Mouse (Mus musculus): ENCODE measurements around the gene Fkbp14. TPM values are rescaled to one million over a fixed set of nuclear protein-coding genes. Genes with fewer than 3 reads are reported as not detected.
A peak's percentile ranks its signal among the peaks of the same experiment; 100 is the strongest.

Fkbp14 gene
- 1 to 10 TPM; 7.6 to 8.4 TPM for total RNA-seq (2021)
- long read RNA-seq, experiment 1, partial matches to known transcripts, result 0 of 4 reads
- long read RNA-seq, experiment 1, other reads (novel, unspliced or antisense), result 0 of 4 reads
- long read RNA-seq, experiment 2, transcript Fkbp14-201 (4 exons, 2,694 nt), result major isoform, 7 of 8 reads
- long read RNA-seq, experiment 2, partial matches to known transcripts, result 0 of 8 reads
- long read RNA-seq, experiment 2, other reads (novel, unspliced or antisense), result 1 of 8 reads

- no peak for DNase-seq
These were observed at the start of gene Fkbp14 for GRCm38 (mm10) chr6:54597208-54597607. TSS of gene Fkbp14 (minus strand) at chr6:54597308.

GRCm38 (mm10) chr6:54643181-54643580 lies 46.1 kb upstream of the Fkbp14 start:
- no peak for DNase-seq

GRCm38 (mm10) chr6:54641953-54642352 lies 44.8 kb upstream of the Fkbp14 start:
- DNase-seq, result no peak

DNA sequence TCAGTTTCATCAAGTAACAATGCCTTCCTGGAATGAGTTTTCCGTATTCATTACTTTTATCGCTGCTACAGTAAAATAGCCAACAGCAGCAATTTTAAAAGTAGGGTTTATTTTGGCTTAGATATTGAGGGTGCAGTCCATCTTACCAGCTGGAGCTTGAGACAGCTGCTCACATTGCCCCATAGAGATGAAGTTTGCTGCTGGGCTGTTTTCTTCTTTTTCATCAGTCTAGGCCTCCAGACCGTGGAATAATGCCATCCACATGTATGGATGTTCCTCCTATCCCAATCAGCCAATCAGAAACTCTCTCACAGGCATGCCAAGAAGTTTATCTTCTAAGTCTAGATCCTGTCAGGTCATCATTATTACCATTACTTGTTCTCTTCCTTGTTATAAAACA lies 42.8 kb upstream of the Fkbp14 start:
- DNase-seq, result no peak

DNA sequence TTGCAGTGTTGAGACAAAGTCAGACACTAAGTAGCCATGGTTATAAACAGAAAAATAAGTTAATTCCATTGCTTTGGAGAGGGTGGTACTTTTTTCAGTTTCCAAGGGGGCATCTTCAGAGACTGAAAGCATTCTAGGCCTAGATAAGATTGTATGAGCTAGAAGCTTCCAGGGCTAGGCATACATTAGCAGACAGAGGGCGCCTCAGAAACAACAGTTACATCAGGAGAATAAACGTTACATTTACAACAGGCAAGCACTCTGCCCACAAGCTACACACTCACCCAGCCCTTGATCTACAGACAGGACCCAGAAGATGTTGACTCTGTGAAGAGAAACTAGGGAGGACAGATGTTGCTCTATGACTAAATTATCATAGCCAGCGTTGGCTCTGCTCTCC lies 34.4 kb upstream of the Fkbp14 start:
- no peak for DNase-seq

DNA sequence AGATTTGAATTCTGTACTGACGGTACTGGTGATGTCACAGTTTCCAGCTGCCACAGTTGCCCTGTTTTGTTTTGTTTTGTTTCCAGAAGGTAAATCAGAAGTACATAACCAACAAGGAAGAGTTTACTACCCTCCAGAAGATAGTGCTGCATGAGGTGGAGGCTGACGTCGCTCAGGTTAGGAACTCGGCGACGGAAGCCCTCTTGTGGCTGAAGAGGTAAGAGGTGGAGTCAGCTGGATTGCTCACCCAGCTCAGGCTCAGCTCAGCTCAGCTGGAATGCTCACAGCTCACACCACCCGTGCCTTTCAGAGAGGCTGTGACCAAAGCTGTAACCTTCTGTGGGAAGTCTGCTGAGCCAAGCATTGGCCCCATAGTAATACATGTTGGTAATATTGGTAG lies 32.6 kb upstream of the Fkbp14 start:
- no peak for DNase-seq

DNA sequence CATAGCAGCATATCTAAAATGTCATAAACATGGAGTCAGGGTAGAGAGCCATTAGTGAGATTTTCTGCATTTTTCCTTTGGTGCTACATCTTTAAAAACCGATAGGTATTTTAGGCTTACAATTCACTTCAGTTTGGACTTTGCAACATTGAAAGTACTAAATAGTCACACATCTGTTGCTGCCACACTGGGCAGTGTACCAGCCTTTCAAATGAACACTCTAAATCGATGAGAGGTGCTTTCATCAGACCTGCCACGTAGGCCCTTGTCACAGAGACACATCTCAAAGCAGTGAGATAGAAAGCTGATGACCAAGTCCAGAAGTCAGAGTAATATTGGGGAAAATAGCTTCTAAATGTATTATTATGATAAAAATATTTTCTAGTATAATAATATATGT lies 31.3 kb upstream of the Fkbp14 start:
- DNase-seq, result no peak

GRCm38 (mm10) chr6:54620357-54620756 lies 23.2 kb upstream of the Fkbp14 start:
- no peak for DNase-seq

DNA sequence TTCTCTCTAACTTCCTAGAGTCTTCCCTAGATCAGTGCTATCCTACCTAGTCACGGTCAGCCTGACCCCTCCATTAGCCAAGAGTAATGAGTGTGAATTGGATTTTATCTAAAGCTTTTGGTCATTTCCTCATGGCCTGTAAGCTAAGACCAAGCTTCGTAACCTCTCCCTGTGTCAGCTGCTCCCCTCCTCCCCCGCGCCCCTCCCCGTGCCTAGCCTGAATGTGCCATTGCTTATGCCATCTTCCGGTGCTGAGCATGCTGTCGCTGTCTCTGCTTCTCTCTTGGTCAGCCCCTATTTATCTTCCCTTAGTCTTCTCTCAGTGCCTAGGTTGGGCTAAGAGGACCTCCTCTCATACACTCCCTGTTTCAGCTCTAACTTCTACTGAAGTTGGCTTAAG lies 22.4 kb upstream of the Fkbp14 start:
- DNase-seq, result no peak

DNA sequence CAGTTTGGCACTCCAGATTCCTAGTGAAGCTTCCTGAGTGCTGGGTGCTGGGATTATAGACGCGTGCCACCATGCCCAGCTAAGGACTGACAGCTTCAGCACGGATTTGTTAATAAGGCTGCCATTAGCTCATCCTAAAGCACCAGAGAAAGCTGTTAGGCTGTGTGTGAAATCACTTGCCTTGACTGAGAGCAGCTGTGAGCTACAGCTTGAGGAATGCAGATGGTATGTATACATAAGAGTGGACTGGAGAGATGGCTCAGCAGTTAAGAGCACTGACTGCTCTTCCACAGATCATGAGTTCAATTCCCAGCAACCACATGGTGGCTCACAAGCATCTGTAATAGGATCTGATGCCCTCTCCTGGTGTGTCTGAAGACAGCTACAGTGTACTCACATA lies 20.3 kb upstream of the Fkbp14 start:
- no peak for DNase-seq

DNA sequence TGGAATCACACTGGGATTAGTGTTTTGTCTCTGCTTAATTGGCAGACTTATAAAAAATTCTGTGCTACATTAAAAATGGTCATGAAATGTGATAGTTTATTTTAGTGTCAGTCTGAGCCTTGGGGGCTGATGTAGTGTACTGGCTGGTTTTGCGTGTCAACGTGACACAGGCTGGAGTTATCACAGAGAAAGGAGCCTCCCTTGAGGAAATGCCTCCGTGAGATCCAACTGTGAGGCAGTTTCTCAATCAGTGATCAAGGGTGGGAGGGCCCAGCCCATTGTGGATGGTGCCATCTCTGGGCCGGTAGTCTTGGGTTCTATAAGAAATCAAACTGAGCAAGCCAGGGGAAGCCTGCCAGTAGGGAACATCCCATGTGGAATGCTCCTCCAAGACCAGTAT lies 9.1 kb upstream of the Fkbp14 start:
- DNase-seq, result peak; percentile 7

DNA sequence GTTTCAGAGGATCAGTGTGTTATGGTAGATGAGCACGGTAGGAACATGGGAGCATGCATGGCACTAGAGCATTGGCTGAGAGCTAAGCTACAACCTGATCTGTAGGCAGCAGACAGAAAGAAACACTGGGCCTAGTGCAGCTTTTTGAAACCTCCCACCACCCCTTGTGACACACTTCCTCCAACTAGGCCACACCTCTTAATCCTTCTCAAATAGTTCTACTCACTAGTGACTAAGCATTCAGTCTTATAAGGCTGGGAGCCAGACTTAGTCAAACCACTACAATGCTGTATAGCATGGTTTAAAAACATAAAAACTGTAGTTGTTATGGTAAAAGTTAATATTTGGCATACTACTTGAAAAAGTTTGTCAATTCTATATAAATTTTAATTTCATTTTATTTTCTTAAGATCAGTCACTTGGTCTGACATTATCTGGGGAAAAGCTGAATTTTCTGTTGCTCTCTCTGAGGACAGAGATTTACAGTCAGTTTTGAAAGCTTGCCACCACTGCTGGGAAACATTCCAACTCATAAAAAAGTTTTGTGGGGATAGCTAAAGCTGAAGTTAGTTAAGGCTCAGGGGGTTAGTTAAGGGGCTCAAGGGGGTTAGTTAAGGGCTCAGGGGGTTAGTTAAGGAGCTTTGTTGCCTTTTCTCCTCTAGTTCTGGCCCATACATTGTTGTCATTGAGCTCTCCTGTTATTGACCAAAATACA lies 7.0 kb upstream of the Fkbp14 start:
- no peak for DNase-seq

- DNase-seq, result no peak
These were observed 5.8 kb upstream of the Fkbp14 start for GRCm38 (mm10) chr6:54602891-54603290.

DNA sequence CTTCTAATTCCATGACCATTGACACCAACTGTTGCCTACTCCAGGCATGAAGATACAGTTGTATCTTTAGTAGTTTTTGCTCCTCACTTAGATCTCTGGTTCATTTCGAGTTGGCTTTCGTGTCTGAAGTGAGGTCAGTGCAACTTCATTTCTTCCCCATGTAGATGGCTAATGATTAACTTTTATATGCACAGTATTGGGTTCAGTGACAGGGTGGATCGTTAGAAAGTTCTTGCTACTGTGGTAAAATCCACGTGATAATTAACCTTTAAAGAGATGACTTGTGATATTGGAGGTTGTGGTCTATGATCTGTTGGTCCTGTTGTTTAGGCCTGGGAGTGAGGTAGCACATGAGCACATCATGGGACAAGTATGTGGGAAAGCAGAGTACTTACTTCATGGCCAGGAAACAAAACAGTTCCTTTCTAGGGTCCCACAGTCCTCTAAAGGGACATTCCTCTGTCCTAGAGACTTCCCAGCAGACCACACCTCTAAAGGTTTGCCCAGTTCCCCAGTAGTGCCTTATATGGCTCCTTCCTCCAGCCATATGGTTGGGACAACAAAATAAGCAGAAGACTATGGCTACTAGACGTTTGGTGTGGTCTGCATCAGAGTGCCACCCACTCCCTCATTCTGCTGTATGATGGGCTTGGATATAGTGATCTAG lies 3.7 kb upstream of the Fkbp14 start:
- DNase-seq, result no peak

DNA sequence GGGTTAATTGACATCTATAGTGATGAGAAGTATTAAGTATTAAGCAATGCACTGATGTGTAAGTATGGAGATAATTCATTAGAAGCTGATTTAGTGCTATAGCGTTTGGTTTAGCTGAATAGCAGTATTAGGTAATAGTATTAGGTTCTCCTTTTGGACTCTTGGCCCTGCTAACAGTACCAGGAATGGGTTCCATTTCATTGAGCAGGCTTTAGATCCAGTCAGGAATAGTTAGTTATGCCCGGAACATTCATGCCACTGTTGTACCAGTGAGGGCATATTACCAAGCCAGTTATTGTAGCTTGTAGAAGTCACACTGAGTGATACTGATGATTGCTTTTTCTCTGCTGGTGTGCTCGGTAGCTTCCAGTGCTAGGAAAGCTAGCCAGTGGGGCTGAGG lies 603 bp upstream of the Fkbp14 start:
- DNase-seq, result no peak

DNA sequence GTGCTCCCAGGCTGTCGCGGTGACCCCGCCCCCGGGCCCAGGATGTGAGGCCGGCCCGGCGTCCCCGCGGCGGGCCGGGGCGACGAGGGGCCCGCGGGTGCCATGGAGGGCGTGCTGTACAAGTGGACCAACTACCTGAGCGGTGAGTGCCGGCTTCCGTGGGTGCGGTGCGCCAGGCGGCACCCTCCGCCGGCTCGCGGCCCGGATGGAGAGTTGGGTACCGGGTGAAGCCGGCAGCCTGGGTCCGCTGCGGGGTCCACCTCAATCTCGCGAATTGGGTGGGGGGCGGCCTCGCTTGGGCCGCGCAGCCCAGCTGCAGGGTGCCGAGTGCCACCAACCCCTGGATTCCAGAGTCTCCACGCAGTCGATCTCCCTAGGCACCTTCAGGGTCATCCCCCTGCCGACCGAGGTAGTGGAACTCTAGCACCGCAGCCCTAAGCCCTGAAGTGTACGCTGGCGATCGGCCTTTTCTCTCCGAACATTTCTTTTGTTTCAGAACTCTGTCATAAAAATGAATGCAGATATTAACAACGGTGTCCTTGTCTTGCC lies 1.7 kb downstream of the Fkbp14 start:
- DNase-seq, result no peak

GRCm38 (mm10) chr6:54594469-54595329 lies 2.4 kb downstream of the Fkbp14 start, which contains the start of gene Plekha8:
TSS of gene Plekha8 (plus strand) at chr6:54595111.
- peak; percentile 93 for DNase-seq

DNA sequence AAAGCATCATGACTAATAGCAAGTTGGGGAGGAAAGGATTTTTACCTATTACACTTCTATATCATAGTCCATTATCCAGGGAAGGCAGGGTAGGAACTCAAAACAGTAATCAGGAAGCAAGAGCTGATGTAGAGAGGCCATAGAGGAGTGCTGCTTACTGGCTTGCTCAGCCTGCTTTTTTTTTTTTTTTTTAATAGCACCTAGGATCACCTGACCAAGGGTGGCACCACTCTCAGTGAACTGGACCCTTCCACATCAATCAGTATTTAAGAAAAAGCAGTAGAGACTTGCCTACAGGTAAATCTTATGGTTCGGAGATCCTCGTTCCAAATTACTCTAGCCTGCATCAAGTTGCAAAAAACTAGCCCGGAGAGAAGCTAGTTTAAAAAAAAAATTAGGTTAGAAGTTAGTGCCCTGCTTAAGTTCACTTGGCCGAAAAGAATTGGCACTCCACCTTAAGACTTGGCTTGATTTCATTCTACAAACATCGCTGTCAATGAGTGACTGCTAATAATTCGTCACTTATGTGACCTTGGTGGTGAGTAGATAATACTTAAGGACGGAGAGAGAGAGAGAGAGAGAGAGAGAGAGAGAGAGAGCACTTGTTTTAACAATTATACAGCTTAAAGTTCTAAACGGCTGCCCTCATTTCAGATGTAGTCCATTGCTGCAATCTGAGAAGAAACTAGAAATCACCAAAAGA lies 3.2 kb downstream of the Fkbp14 start:
- DNase-seq, result no peak

DNA sequence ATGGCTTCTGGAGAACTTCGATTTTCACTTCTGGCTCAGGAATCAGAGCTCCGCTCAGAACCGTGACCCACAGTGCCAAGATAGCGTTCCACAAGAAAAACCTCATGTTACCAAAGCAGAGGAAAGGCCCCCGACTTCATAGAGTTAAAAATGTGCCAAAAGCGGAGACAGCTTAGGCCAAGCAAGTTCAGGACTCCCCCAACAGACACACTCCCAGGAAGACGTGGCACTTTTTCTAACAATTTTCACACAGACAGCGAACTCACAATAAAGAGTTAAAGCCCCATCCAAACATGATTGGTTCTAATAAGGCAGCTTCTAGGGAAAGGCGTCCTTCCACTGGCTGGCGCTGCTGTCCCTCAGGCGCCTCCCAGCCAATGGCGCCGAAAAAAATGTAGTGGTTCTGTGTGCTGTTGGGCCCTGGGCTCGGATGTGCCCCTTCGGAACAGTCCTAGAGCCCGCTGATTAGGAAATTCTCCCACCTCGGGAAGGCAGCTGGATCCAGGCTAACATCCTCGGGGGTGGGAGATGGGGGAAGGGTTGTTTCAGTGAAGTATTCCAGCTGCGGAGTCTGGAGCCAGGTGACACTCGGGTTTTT lies 4.1 kb downstream of the Fkbp14 start:
- DNase-seq, result peak; percentile 96

DNA sequence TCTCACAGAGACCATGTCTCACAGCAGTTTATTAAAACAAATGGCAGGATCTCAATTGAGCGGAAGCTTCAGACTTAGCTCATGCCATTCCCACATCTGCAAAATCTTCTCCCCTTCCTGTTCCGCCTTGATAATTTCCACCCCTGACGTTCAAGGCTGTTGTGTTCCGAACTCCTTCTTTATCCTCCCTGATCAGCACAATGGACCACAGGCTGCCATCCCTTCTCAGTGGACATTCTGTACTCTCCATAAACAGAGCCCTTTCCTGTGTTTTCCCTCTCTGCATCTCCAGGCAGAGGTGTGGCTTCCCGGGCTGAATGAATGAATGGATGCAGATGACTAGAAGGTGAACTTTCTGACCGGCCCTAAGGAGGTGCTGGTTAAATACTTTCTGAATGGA lies 5.3 kb downstream of the Fkbp14 start:
- no peak for DNase-seq

DNA sequence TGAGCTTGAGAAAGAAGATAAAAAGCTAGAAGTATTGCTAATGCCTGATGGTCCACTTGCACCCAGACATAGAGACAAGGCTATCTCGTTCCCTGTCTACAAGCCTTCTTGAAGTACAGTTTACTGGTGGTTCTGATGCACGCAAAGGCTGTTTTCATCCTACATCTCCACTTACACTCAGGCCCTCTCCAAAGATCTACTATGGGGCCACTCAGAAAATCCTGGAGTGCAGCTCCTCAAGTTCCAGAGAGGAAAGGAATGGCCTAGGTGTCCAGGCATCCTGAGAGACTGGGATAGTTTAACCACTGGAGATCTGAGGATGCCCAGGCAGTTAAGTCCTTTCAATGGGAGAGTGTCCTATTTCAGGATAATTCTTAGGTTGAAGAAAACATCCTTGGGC lies 6.4 kb downstream of the Fkbp14 start:
- DNase-seq, result no peak
